ENCODE assay signal across 25 mouse cellular contexts in genomic region chr10:92728723-92729122, GRCm38 (mm10).
"Had no signal": no experiment of that assay in that cellular context is flagged by ENCODE, and none has a peak within 500 bp of the region (broad histone marks: within the 10 kb centered on the region; RNA-seq: fewer than 3 reads in every experiment).

No protein-coding gene starts in this region.

- H3K9ac ChIP-seq: embryonic facial prominence, embryonic 12.5 days; embryonic facial prominence, embryonic 13.5 days; embryonic facial prominence, embryonic 15.5 days; forebrain, embryonic 12.5 days; forebrain, embryonic 13.5 days; forebrain, embryonic 15.5 days; forebrain, postnatal 0 days had no signal

- H3K4me3 ChIP-seq: embryonic facial prominence, embryonic 10.5 days; embryonic facial prominence, embryonic 12.5 days; embryonic facial prominence, embryonic 13.5 days; embryonic facial prominence, embryonic 15.5 days; erythroblast, embryonic 14.5 days; forebrain, embryonic 10.5 days; forebrain, embryonic 12.5 days; forebrain, embryonic 13.5 days; forebrain, embryonic 15.5 days; gastrocnemius, adult 2 months; heart, adult 2 months; heart, embryonic 10.5 days had no signal

- H3K9me3 ChIP-seq: embryonic facial prominence, embryonic 10.5 days; embryonic facial prominence, embryonic 12.5 days; embryonic facial prominence, embryonic 13.5 days; embryonic facial prominence, embryonic 15.5 days; forebrain, embryonic 13.5 days; forebrain, embryonic 15.5 days; heart, embryonic 10.5 days had no signal

- H3K36me3 ChIP-seq: embryonic facial prominence, embryonic 10.5 days; embryonic facial prominence, embryonic 12.5 days; embryonic facial prominence, embryonic 13.5 days; embryonic facial prominence, embryonic 15.5 days; forebrain, embryonic 10.5 days; forebrain, embryonic 12.5 days; forebrain, embryonic 15.5 days; heart, embryonic 10.5 days had no signal

- H3K27ac ChIP-seq: embryonic facial prominence, embryonic 10.5 days; embryonic facial prominence, embryonic 12.5 days; embryonic facial prominence, embryonic 13.5 days; embryonic facial prominence, embryonic 15.5 days; forebrain, embryonic 10.5 days; forebrain, embryonic 12.5 days; forebrain, embryonic 13.5 days; forebrain, embryonic 15.5 days; gastrocnemius, adult 2 months; heart, adult 2 months; heart, embryonic 10.5 days had no signal

- H3K4me1 ChIP-seq: embryonic facial prominence, embryonic 10.5 days; embryonic facial prominence, embryonic 12.5 days; embryonic facial prominence, embryonic 13.5 days; embryonic facial prominence, embryonic 15.5 days; forebrain, embryonic 10.5 days; forebrain, embryonic 12.5 days; forebrain, embryonic 13.5 days; forebrain, embryonic 15.5 days; heart, embryonic 10.5 days had no signal

- H3K27me3 ChIP-seq: embryonic facial prominence, embryonic 12.5 days; embryonic facial prominence, embryonic 13.5 days; embryonic facial prominence, embryonic 15.5 days; forebrain, embryonic 12.5 days; forebrain, embryonic 13.5 days; forebrain, embryonic 15.5 days had no signal

- DNase-seq: cerebellum, adult 9-11 months; cerebellum, postnatal 10 days; cerebellum, postnatal 14 days; cerebellum, postnatal 25 days; cerebellum, postnatal 36 days; embryo, embryonic 11 days; forebrain, postnatal 0 days; gastrocnemius, adult 2 months; gastrocnemius, postnatal 10 days; gastrocnemius, postnatal 14 days; gastrocnemius, postnatal 25 days; gastrocnemius, postnatal 36 days; heart, adult 11 months; heart, adult 18-20 months; heart, adult 2 months had no signal
